Mouse (Mus musculus): ENCODE measurements at regions not wholly inside any gene's neighbourhood (a gene's known extent, or its start where the extent isn't known, plus 50 kb on each side); places are given as distances from the start of the nearest gene placed in this dataset.
"Not testable (repeated sequence)": the region's sequence is repeated elsewhere in the genome, so short reads cannot be mapped to it uniquely, and the experiment has no call there.

DNA sequence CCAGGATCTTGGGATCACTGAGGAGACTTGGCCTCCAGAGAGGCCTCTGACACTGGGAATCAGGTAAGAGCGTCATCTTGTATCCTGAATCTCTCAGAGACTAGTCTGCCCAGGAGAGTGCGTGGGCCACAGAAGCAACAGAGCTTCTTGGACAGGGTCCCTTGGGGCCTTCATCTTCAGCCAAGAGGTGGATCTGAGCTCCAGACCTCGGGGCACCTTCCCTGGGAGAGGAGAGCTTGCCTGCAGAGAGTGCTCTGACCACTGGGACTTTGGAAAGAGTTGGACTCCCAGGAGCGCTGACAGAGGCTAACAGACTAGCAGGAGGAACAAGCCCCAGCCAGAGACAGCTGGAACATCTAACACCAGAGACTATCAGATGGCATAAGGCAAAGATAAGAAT lies 73.9 kb upstream of the Gm15319 start:
- H3K27ac ChIP-seq; H3K9ac ChIP-seq; H3K4me3 ChIP-seq; H3K4me2 ChIP-seq; H3K27me3 ChIP-seq; H3K4me1 ChIP-seq (replicated peaks); ATAC-seq (replicated peaks; ENCODE audit: insufficient number of reproducible peaks, insufficient read depth, low FRiP score, low read depth); H3K36me3 ChIP-seq; H3K9me3 ChIP-seq (replicated peaks): not testable (repeated sequence)
- 48% methylated on average over 4 of the region's 4 CpGs for WGBS

DNA sequence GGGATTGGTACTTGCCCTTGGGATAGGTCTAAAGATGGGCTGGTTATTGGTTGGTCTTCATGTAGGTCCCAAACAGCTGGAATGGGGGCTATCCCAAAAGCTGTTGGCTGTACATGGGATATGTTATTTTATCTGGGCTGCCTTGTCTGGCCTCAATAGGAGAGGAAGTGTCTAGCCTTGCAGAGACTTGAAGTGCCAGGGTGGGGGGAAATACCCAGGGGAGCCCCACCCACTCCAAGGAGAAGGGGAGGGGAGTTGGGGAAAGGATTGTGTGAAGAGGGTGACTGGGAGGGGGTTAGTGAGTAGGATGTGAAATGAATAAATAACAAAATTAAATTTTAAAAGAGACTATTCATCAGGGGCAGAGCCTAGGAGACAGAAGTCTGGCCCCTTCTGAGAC lies 70.2 kb upstream of the Gm15319 start:
- not testable (repeated sequence) for ATAC-seq (replicated peaks; ENCODE audit: insufficient number of reproducible peaks, insufficient read depth, low FRiP score, low read depth); H3K36me3 ChIP-seq; H3K9ac ChIP-seq; H3K4me3 ChIP-seq; H3K9me3 ChIP-seq (replicated peaks); H3K4me1 ChIP-seq (replicated peaks); H3K27me3 ChIP-seq; H3K27ac ChIP-seq; H3K4me2 ChIP-seq

- not testable (repeated sequence) for H3K4me3 ChIP-seq; H3K27me3 ChIP-seq; H3K4me1 ChIP-seq (replicated peaks); H3K4me2 ChIP-seq; ATAC-seq (replicated peaks; ENCODE audit: insufficient number of reproducible peaks, insufficient read depth, low FRiP score, low read depth); H3K36me3 ChIP-seq; H3K27ac ChIP-seq; H3K9me3 ChIP-seq (replicated peaks); H3K9ac ChIP-seq
- WGBS = 67% methylated on average over 4 of the region's 4 CpGs
Observed at GRCm38 (mm10) chr8:20429469-20429868, 66.5 kb upstream of the Gm15319 start.

DNA sequence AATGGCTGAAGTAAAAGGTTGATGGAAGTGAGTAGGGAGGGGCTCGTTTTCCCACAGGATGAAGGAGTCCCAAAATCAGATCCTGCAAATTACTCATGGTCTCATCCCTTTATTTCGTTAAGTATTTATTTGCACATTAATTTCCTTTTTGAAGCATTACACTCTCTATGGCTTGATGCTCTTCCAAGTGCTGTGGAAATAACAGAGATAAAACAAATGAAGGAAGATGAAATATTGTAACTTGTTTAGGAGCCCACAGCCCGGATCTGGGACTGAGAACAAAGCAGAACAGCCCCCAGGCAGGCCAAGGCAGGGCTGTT lies 61.9 kb upstream of the Gm15319 start:
- H3K36me3 ChIP-seq; H3K27me3 ChIP-seq; H3K27ac ChIP-seq; H3K9ac ChIP-seq; H3K4me1 ChIP-seq (replicated peaks); ATAC-seq (replicated peaks; ENCODE audit: insufficient number of reproducible peaks, insufficient read depth, low FRiP score, low read depth); H3K9me3 ChIP-seq (replicated peaks): not testable (repeated sequence)
- Histone ChIP-seq H3K4me3 (peak overlapping the region; percentile 56), H3K4me2 (peak overlapping the region; percentile 37)
- WGBS = 27% methylated on average over 3 of the region's 3 CpGs

DNA sequence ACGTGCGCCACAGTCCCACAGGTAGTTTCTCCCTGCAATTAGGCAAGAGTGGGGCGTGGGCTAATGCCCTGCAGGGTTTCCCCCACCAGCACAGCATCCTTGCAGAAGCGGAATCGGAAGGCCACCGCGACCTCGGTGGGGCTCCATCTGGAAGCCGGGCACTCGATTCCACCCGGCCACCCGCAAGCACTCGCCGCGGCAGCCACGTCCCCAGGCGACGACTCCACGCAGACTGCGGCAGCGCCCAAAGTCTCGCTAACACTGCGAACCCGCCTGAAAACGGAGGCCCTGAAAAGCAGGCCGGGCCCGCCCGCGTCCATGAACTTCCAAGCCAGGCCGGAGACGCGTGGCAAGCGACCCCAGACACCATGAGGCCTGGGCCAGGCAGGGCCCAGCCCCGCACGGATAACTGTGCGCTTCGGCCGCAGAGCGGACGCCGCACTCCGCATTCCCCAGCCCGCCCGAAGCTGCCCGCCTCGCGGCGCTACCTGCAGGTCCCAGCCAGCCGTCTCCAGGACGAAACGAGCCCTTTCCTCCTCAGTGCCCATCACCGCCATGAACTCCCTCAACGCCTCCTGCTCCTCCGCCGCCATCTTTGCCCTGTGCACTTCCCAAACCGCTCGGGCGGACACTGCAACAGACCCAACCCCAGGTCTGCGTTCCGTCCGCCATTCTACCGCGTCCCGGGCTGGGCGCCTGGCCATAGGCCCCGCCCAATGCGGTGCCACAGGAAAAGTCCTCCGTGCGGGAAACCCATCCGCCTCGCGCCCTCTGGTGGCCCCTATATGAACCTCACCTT lies 61.3 kb upstream of the Gm15319 start:
- peak; percentile 98 for ATAC-seq (replicated peaks; ENCODE audit: insufficient number of reproducible peaks, insufficient read depth, low FRiP score, low read depth)
- H3K27ac ChIP-seq; H3K36me3 ChIP-seq; H3K4me1 ChIP-seq (replicated peaks); H3K9me3 ChIP-seq (replicated peaks); H3K27me3 ChIP-seq: not testable (repeated sequence)
- Histone ChIP-seq H3K9ac (peak overlapping the region; percentile 65), H3K4me2 (peak overlapping the region; percentile 41), H3K4me3 (peak overlapping the region; percentile 56)
- whole genome bisulfite sequencing = 3% methylated on average over 70 of the region's 72 CpGs

- H3K36me3 ChIP-seq; H3K4me1 ChIP-seq (replicated peaks); ATAC-seq (replicated peaks; ENCODE audit: insufficient number of reproducible peaks, insufficient read depth, low FRiP score, low read depth); H3K9me3 ChIP-seq (replicated peaks); H3K27me3 ChIP-seq; H3K4me2 ChIP-seq; H3K27ac ChIP-seq; H3K9ac ChIP-seq; H3K4me3 ChIP-seq: not testable (repeated sequence)
Observed at GRCm38 (mm10) chr8:20420807-20421206, 57.8 kb upstream of the Gm15319 start.
